Mouse (Mus musculus) embryonic facial prominence, embryonic 14.5 days (tissue): ENCODE data around the gene Got1. TPM values are rescaled to one million over a fixed set of nuclear protein-coding genes. Genes with fewer than 3 reads are reported as not detected.

Source experiments
- ATAC-seq: fragments of 200-750 bp; cut with Nextera tagmentation; 2 replicates; pipeline ENCODE4 v1.8.0; 2017; ENCODE audit warnings: low read depth, moderate number of reproducible peaks, moderate TSS enrichment
- DNase-seq: peaks from one replicate; pipeline ENCODE4 v3.0.0-alpha.2; 2015; ENCODE audit warnings: low spot score
- H3K27ac ChIP-seq: fragments of 300-500 bp; sonication (generic); replicated peaks from 2 replicates; pipeline ENCODE4 v1.5.1; 2014; ENCODE audit warnings: low read depth, mild to moderate bottlenecking, low read length, moderate library complexity
- H3K27me3 ChIP-seq: fragments of 300-500 bp; sonication (generic); replicated peaks from 2 replicates; pipeline ENCODE4 v1.6.1; 2014; ENCODE audit warnings: low read length; ENCODE audit not compliant: control insufficient read depth, insufficient read depth
- H3K36me3 ChIP-seq: fragments of 300-500 bp; sonication (generic); 2 replicates; pipeline ENCODE4 v1.6.1; 2014; ENCODE audit warnings: low read length, mixed read lengths; ENCODE audit not compliant: control insufficient read depth, insufficient read depth
- H3K4me1 ChIP-seq: fragments of 300-500 bp; sonication (generic); 2 replicates; pipeline ENCODE4 v1.6.1; 2014; ENCODE audit warnings: antibody characterized with exemption, low read length; ENCODE audit not compliant: control insufficient read depth, insufficient read depth
- H3K4me2 ChIP-seq: fragments of 300-500 bp; sonication (generic); 2 replicates; pipeline ENCODE4 v1.6.1; 2014; ENCODE audit warnings: low read depth, mild to moderate bottlenecking, low read length, moderate library complexity, mixed read lengths
- H3K4me3 ChIP-seq: fragments of 300-500 bp; sonication (generic); 2 replicates; pipeline ENCODE4 v1.5.1; 2014; ENCODE audit warnings: low read depth, mild to moderate bottlenecking, low read length
- H3K9ac ChIP-seq: fragments of 300-500 bp; sonication (generic); 2 replicates; pipeline ENCODE4 v1.6.1; 2014; ENCODE audit warnings: low read depth, mild to moderate bottlenecking, low read length, moderate library complexity, mixed read lengths
- H3K9me3 ChIP-seq: fragments of 300-500 bp; sonication (generic); 2 replicates; pipeline ENCODE4 v1.6.1; 2016; ENCODE audit warnings: low read length; ENCODE audit not compliant: control insufficient read depth
- WGBS: fragments of 180-500 bp; shearing (Covaris S2); extraction: QIAGEN DNeasy Blood & Tissue Kit; methylation state at CpG from one replicate; pipeline ENCODE4 v1.1.7; 2014; 5-methylcytosine and 5-hydroxymethylcytosine counted together
- polyA plus RNA-seq: library from polyadenylated mRNA; unstranded; fragments of >200 nt; fragmentation: Nextera tagmentation; extraction: Ambion mirVana; gene quantifications from 2 replicates; pipeline ENCODE4 v1.2.1, GENCODE M21; 2014

Got1 gene
- polyA plus RNA-seq, 1 experiment from 2014 or later = 33.1 TPM

DNA sequence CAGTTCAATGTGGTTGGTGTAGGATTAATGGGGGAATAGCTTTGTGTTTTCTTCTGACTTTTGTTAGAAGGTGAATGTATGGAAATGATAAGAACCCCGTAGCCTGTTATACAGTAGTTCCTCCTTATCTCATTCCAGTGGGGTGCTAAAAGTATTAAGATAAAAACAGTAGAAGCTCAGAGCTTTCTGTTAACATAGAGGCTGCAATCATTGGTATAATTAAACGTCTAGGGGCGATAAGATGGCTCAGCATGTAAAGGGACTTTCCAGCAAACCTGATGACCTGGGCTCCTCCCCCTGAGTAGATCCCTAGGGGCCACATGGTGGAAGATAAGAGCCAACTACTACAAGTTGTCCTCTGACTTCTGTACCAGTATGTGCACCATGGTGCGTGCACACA, 71.4 kb downstream of the Got1 start:
- no peak overlapping the region for H3K27ac ChIP-seq
- 88% methylated on average over 4 of the region's 4 CpGs for WGBS
- no peak for ATAC-seq
- no peak overlapping the region for H3K4me3 ChIP-seq
- no peaks in the 10 kb centered on the region; the same call in 1 of the 2 replicates for H3K4me1 ChIP-seq
- H3K27me3 ChIP-seq = no peaks in the 10 kb centered on the region
- no peaks in the 10 kb centered on the region for H3K36me3 ChIP-seq
- DNase-seq = no peak
- H3K9me3 ChIP-seq = no peaks in the 10 kb centered on the region
- no peak overlapping the region for H3K4me2 ChIP-seq
- no peak overlapping the region for H3K9ac ChIP-seq

DNA sequence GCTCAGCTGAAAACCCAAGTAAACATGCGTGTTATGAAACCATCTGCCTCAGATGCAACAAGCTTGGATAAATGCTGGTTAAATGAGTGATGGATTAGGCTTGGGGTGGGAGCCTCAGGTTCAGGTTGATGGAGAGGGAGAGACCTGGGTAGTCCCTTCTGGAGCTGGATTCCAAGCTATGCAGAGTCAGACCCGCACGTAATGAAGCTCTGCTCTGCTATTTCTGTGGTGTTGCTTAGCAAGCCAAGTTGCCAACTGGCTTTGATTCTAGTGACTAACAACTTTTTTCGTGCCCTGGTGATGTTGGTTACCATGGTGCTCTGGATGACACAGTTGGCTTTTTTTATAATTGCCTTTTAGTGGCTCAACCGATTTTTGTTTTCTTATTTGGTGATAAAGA, 72.2 kb downstream of the Got1 start:
- no peak overlapping the region for H3K27ac ChIP-seq
- DNase-seq = no peak
- no peak overlapping the region for H3K9ac ChIP-seq
- H3K4me2 ChIP-seq = no peak overlapping the region
- H3K36me3 ChIP-seq = no peaks in the 10 kb centered on the region
- no peaks in the 10 kb centered on the region; the same call in 1 of the 2 replicates for H3K4me1 ChIP-seq
- no peaks in the 10 kb centered on the region for H3K9me3 ChIP-seq
- no peak overlapping the region for H3K4me3 ChIP-seq
- 81% methylated on average over 5 of the region's 5 CpGs for WGBS
- no peaks in the 10 kb centered on the region for H3K27me3 ChIP-seq
- ATAC-seq = no peak

DNA sequence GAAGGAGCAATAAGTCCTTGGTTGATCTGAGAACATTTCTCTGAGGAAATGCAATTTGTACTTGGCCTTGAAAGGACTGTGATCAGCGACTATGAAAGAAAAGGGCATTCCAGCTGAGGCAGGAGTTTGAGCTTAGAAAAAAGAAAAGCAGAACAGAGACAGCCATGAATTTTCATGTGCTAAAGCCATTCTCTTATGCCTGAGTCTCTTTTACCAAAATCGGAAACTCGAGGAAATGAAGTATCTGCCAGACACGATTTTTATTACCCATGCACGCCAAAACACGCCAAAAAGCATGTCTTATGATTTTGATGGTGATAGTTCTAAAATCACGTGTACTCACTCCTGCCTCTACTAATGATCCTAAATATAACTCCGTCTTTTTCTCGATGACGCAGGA, 72.8 kb downstream of the Got1 start:
- Histone ChIP-seq H3K36me3 (no peaks in the 10 kb centered on the region), H3K9me3 (no peaks in the 10 kb centered on the region), H3K4me3 (no peak overlapping the region), H3K4me2 (no peak overlapping the region), H3K27ac (no peak overlapping the region), H3K4me1 (no peaks in the 10 kb centered on the region; the same call in 1 of the 2 replicates), H3K9ac (no peak overlapping the region), H3K27me3 (no peaks in the 10 kb centered on the region)
- no peak for DNase-seq
- WGBS = 79% methylated on average over 10 of the region's 10 CpGs
- no peak for ATAC-seq

Other genes with a start within 250 kb of the Got1 start
- gene Hpse2, start 136.2 kb downstream of the Got1 start, polyA plus RNA-seq = 4.1 and 4.3 TPM in 2 replicates
- gene Cnnm1, start 84.2 kb downstream of the Got1 start, polyA plus RNA-seq = 0.96 and 1.4 TPM in 2 replicates
- 2.0 and 2.4 TPM in 2 replicates for gene Nkx2-3, start 87.7 kb upstream of the Got1 start, polyA plus RNA-seq
- gene Slc25a28, start 150.3 kb upstream of the Got1 start, polyA plus RNA-seq = 12.1 and 14.2 TPM in 2 replicates
- gene Entpd7, start 165.1 kb upstream of the Got1 start, polyA plus RNA-seq = 10.9 and 12.3 TPM in 2 replicates
- gene Cutc, start 228.4 kb upstream of the Got1 start, polyA plus RNA-seq = 9.9 and 14.1 TPM in 2 replicates
- 7.0 and 8.3 TPM in 2 replicates for gene Cox15, start 228.4 kb upstream of the Got1 start, polyA plus RNA-seq